Mouse (Mus musculus): Measurements from ENCODE around the gene Tmem221. TPM values are rescaled to one million over a fixed set of nuclear protein-coding genes. Genes with fewer than 3 reads are reported as not detected.
A peak's percentile ranks its signal among the peaks of the same experiment; 100 is the strongest.
"Not testable (repeated sequence)": the region's sequence is repeated elsewhere in the genome, so short reads cannot be mapped to it uniquely, and the experiment has no call there.

Tmem221 gene
- total RNA-seq, 2 experiments from 2014 or later: not detected

- not testable (repeated sequence) for ATAC-seq (replicated peaks; ENCODE audit: low FRiP score, poor library complexity, severe bottlenecking)
Measured at GRCm38 (mm10) chr8:71519037-71519825, 39.4 kb downstream of the Tmem221 start.

GRCm38 (mm10) chr8:71516786-71517185 is 41.9 kb downstream of the Tmem221 start:
- ATAC-seq (replicated peaks; ENCODE audit: low FRiP score, poor library complexity, severe bottlenecking): no peak

- ATAC-seq (replicated peaks; ENCODE audit: low FRiP score, poor library complexity, severe bottlenecking): no peak
Measured at GRCm38 (mm10) chr8:71515043-71515442, 43.6 kb downstream of the Tmem221 start.

GRCm38 (mm10) chr8:71513018-71513754 is 45.5 kb downstream of the Tmem221 start:
- no peak for ATAC-seq (replicated peaks; ENCODE audit: low FRiP score, poor library complexity, severe bottlenecking)

- ATAC-seq (replicated peaks; ENCODE audit: low FRiP score, poor library complexity, severe bottlenecking): peak; percentile 68; the same call in 1 of the 2 replicates
Measured at GRCm38 (mm10) chr8:71511644-71512043, 47.0 kb downstream of the Tmem221 start, which contains the start of gene Plvap. Gene Plvap, minus strand, starts transcription at chr8:71511752.

- ATAC-seq (replicated peaks; ENCODE audit: low FRiP score, poor library complexity, severe bottlenecking): no peak
Measured at GRCm38 (mm10) chr8:71509316-71509715, 49.4 kb downstream of the Tmem221 start.

- ATAC-seq (replicated peaks; ENCODE audit: low FRiP score, poor library complexity, severe bottlenecking): no peak
Measured at GRCm38 (mm10) chr8:71507589-71508104, 51.0 kb downstream of the Tmem221 start.

- ATAC-seq (replicated peaks; ENCODE audit: low FRiP score, poor library complexity, severe bottlenecking): no peak
Measured at GRCm38 (mm10) chr8:71505979-71506378, 52.7 kb downstream of the Tmem221 start.

- no peak for ATAC-seq (replicated peaks; ENCODE audit: low FRiP score, poor library complexity, severe bottlenecking)
Measured at GRCm38 (mm10) chr8:71505326-71505725, 53.3 kb downstream of the Tmem221 start.

GRCm38 (mm10) chr8:71504349-71504748 is 54.3 kb downstream of the Tmem221 start:
- no peak for ATAC-seq (replicated peaks; ENCODE audit: low FRiP score, poor library complexity, severe bottlenecking)

Other genes starting within 250 kb of the Tmem221 start
- gene Use1, start 192.0 kb downstream of the Tmem221 start, total RNA-seq (2015; ENCODE audit: low replicate concordance): 46.1 and 99.8 TPM in 2 replicates
- gene Use1, start 192.0 kb downstream of the Tmem221 start, total RNA-seq (2017; ENCODE audit: low replicate concordance): 48.1 and 59.2 TPM in 2 replicates
- 1.7 and 13.7 TPM in 2 replicates for gene Ocel1, start 187.6 kb downstream of the Tmem221 start, total RNA-seq (2015; ENCODE audit: low replicate concordance)
- gene Ocel1, start 187.6 kb downstream of the Tmem221 start, total RNA-seq (2017; ENCODE audit: low replicate concordance): 10.4 and 10.7 TPM in 2 replicates
- not detected in 2 replicates for gene Nr2f6, start 176.9 kb downstream of the Tmem221 start, total RNA-seq (2015; ENCODE audit: low replicate concordance)
- 1.4 and 6.7 TPM in 2 replicates for gene Nr2f6, start 176.9 kb downstream of the Tmem221 start, total RNA-seq (2017; ENCODE audit: low replicate concordance)
- not detected in 2 replicates for gene Ushbp1, start 163.1 kb downstream of the Tmem221 start, total RNA-seq (2015; ENCODE audit: low replicate concordance)
- 0.64 TPM in 1 of 2 replicates, not detected in the other for gene Ushbp1, start 163.1 kb downstream of the Tmem221 start, total RNA-seq (2017; ENCODE audit: low replicate concordance)
- gene Babam1, start 162.0 kb downstream of the Tmem221 start, total RNA-seq (2015; ENCODE audit: low replicate concordance): 35.0 and 51.6 TPM in 2 replicates
- gene Babam1, start 162.0 kb downstream of the Tmem221 start, total RNA-seq (2017; ENCODE audit: low replicate concordance): 22.3 and 44.8 TPM in 2 replicates
- 208 and 222 TPM in 2 replicates for gene Ankle1, start 152.9 kb downstream of the Tmem221 start, total RNA-seq (2015; ENCODE audit: low replicate concordance)
- 343 and 473 TPM in 2 replicates for gene Ankle1, start 152.9 kb downstream of the Tmem221 start, total RNA-seq (2017; ENCODE audit: low replicate concordance)
- 1.3 and 1.4 TPM in 2 replicates for gene Abhd8, start 95.2 kb downstream of the Tmem221 start, total RNA-seq (2015; ENCODE audit: low replicate concordance)
- gene Abhd8, start 95.2 kb downstream of the Tmem221 start, total RNA-seq (2017; ENCODE audit: low replicate concordance): 3.0 and 4.5 TPM in 2 replicates
- 23.1 and 38.2 TPM in 2 replicates for gene Mrpl34, start 93.9 kb downstream of the Tmem221 start, total RNA-seq (2015; ENCODE audit: low replicate concordance)
- gene Mrpl34, start 93.9 kb downstream of the Tmem221 start, total RNA-seq (2017; ENCODE audit: low replicate concordance): 14.1 and 17.5 TPM in 2 replicates
- 23.9 and 35.7 TPM in 2 replicates for gene Dda1, start 89.7 kb downstream of the Tmem221 start, total RNA-seq (2015; ENCODE audit: low replicate concordance)
- gene Dda1, start 89.7 kb downstream of the Tmem221 start, total RNA-seq (2017; ENCODE audit: low replicate concordance): 17.8 and 18.1 TPM in 2 replicates
- not detected in 2 replicates for gene Ano8, start 72.9 kb downstream of the Tmem221 start, total RNA-seq (2015; ENCODE audit: low replicate concordance)
- gene Ano8, start 72.9 kb downstream of the Tmem221 start, total RNA-seq (2017; ENCODE audit: low replicate concordance): 0.13 TPM in 1 of 2 replicates, not detected in the other
- gene Gtpbp3, start 70.8 kb downstream of the Tmem221 start, total RNA-seq (2015; ENCODE audit: low replicate concordance): 2.1 and 4.0 TPM in 2 replicates
- 0.83 and 4.0 TPM in 2 replicates for gene Gtpbp3, start 70.8 kb downstream of the Tmem221 start, total RNA-seq (2017; ENCODE audit: low replicate concordance)
- not detected in 2 replicates for gene Plvap, start 47.1 kb downstream of the Tmem221 start, total RNA-seq (2015; ENCODE audit: low replicate concordance)
- not detected in 2 replicates for gene Plvap, start 47.1 kb downstream of the Tmem221 start, total RNA-seq (2017; ENCODE audit: low replicate concordance)
- not detected in 2 replicates for gene Ccdc194, start 33.2 kb downstream of the Tmem221 start, total RNA-seq (2015; ENCODE audit: low replicate concordance)
- not detected in 2 replicates for gene Ccdc194, start 33.2 kb downstream of the Tmem221 start, total RNA-seq (2017; ENCODE audit: low replicate concordance)
- gene Bst2, start 21.4 kb downstream of the Tmem221 start, total RNA-seq (2015; ENCODE audit: low replicate concordance): 7.6 TPM in 1 of 2 replicates, not detected in the other
- 15.1 and 28.2 TPM in 2 replicates for gene Bst2, start 21.4 kb downstream of the Tmem221 start, total RNA-seq (2017; ENCODE audit: low replicate concordance)
- gene Mvb12a, start 15.9 kb downstream of the Tmem221 start, total RNA-seq (2015; ENCODE audit: low replicate concordance): 7.6 and 9.6 TPM in 2 replicates
- gene Mvb12a, start 15.9 kb downstream of the Tmem221 start, total RNA-seq (2017; ENCODE audit: low replicate concordance): 2.1 and 4.5 TPM in 2 replicates
- gene Nxnl1, start 7.7 kb upstream of the Tmem221 start, total RNA-seq (2015; ENCODE audit: low replicate concordance): not detected in 2 replicates
- gene Nxnl1, start 7.7 kb upstream of the Tmem221 start, total RNA-seq (2017; ENCODE audit: low replicate concordance): not detected in 2 replicates
- 1.1 and 1.7 TPM in 2 replicates for gene Slc27a1, start 10.0 kb upstream of the Tmem221 start, total RNA-seq (2015; ENCODE audit: low replicate concordance)
- not detected in 2 replicates for gene Slc27a1, start 10.0 kb upstream of the Tmem221 start, total RNA-seq (2017; ENCODE audit: low replicate concordance)
- 31.4 and 36.9 TPM in 2 replicates for gene Pgls, start 33.3 kb upstream of the Tmem221 start, total RNA-seq (2015; ENCODE audit: low replicate concordance)
- gene Pgls, start 33.3 kb upstream of the Tmem221 start, total RNA-seq (2017; ENCODE audit: low replicate concordance): 14.8 and 31.8 TPM in 2 replicates
- gene Fam129c, start 38.8 kb upstream of the Tmem221 start, total RNA-seq (2015; ENCODE audit: low replicate concordance): 54.1 and 135 TPM in 2 replicates
- gene Fam129c, start 38.8 kb upstream of the Tmem221 start, total RNA-seq (2017; ENCODE audit: low replicate concordance): 7.4 and 32.9 TPM in 2 replicates
- 5.9 and 19.5 TPM in 2 replicates for gene Colgalt1, start 52.1 kb upstream of the Tmem221 start, total RNA-seq (2015; ENCODE audit: low replicate concordance)
- 9.2 and 11.0 TPM in 2 replicates for gene Colgalt1, start 52.1 kb upstream of the Tmem221 start, total RNA-seq (2017; ENCODE audit: low replicate concordance)
- not detected in 2 replicates for gene Unc13a, start 112.9 kb upstream of the Tmem221 start, total RNA-seq (2015; ENCODE audit: low replicate concordance)
- not detected in 2 replicates for gene Unc13a, start 112.9 kb upstream of the Tmem221 start, total RNA-seq (2017; ENCODE audit: low replicate concordance)
- 2.1 and 5.4 TPM in 2 replicates for gene Jak3, start 117.4 kb upstream of the Tmem221 start, total RNA-seq (2015; ENCODE audit: low replicate concordance)
- 0.68 and 0.90 TPM in 2 replicates for gene Jak3, start 117.4 kb upstream of the Tmem221 start, total RNA-seq (2017; ENCODE audit: low replicate concordance)
- 3.6 TPM in 1 of 2 replicates, not detected in the other for gene Insl3, start 130.3 kb upstream of the Tmem221 start, total RNA-seq (2015; ENCODE audit: low replicate concordance)
- gene Insl3, start 130.3 kb upstream of the Tmem221 start, total RNA-seq (2017; ENCODE audit: low replicate concordance): not detected in 2 replicates
- 12.2 and 12.3 TPM in 2 replicates for gene B3gnt3, start 142.9 kb upstream of the Tmem221 start, total RNA-seq (2015; ENCODE audit: low replicate concordance)
- gene B3gnt3, start 142.9 kb upstream of the Tmem221 start, total RNA-seq (2017; ENCODE audit: low replicate concordance): 10.9 and 14.4 TPM in 2 replicates
- gene Fcho1, start 166.8 kb upstream of the Tmem221 start, total RNA-seq (2015; ENCODE audit: low replicate concordance): 152 and 165 TPM in 2 replicates
- 245 and 276 TPM in 2 replicates for gene Fcho1, start 166.8 kb upstream of the Tmem221 start, total RNA-seq (2017; ENCODE audit: low replicate concordance)

Data from erythroid progenitor cell, adult 5-6 weeks (primary cell).